Mouse (Mus musculus) ES-CJ7 (cell line): ENCODE data around the gene Prune1.

Source experiments
- DNase-seq: peaks from one replicate; pipeline ENCODE4 v3.0.0; 2011; ENCODE audit warnings: low read depth, low spot score

Prune1 gene

GRCm38 (mm10) chr3:95281216-95282126, at the start of gene Prune1, which contains the start of gene Mindy1:
Prune1 (minus strand) TSS chr3:95282076.
Mindy1 (plus strand) TSS chr3:95281345.
- DNase-seq = peak; percentile 98

- no peak for DNase-seq
Measured at GRCm38 (mm10) chr3:95331528-95331927, 49.7 kb upstream of the Prune1 start.

- DNase-seq = no peak
Measured at GRCm38 (mm10) chr3:95328803-95329404, 47.0 kb upstream of the Prune1 start.

- DNase-seq = no peak
Measured at GRCm38 (mm10) chr3:95324454-95325144, 42.7 kb upstream of the Prune1 start.

- no peak for DNase-seq
Measured at GRCm38 (mm10) chr3:95323429-95323828, 41.6 kb upstream of the Prune1 start.

- no peak for DNase-seq
Measured at GRCm38 (mm10) chr3:95319701-95320625, 38.1 kb upstream of the Prune1 start.

- no peak for DNase-seq
Measured at GRCm38 (mm10) chr3:95319110-95319509, 37.2 kb upstream of the Prune1 start.

GRCm38 (mm10) chr3:95318548-95318947, 36.7 kb upstream of the Prune1 start:
- peak; percentile 37 for DNase-seq

- peak; percentile 87 for DNase-seq
Measured at GRCm38 (mm10) chr3:95317414-95318080, 35.7 kb upstream of the Prune1 start.

- no peak for DNase-seq
Measured at GRCm38 (mm10) chr3:95315844-95316550, 34.1 kb upstream of the Prune1 start.

- peak; percentile 66 for DNase-seq
Measured at GRCm38 (mm10) chr3:95315094-95315843, 33.4 kb upstream of the Prune1 start.

- peak; percentile 49 for DNase-seq
Measured at GRCm38 (mm10) chr3:95314486-95315093, 32.7 kb upstream of the Prune1 start, which contains the start of gene Cers2. Cers2 (plus strand) TSS chr3:95314791.

GRCm38 (mm10) chr3:95314075-95314474, 32.2 kb upstream of the Prune1 start:
- DNase-seq = no peak

GRCm38 (mm10) chr3:95313476-95313875, 31.6 kb upstream of the Prune1 start:
- no peak for DNase-seq

- DNase-seq = no peak
Measured at GRCm38 (mm10) chr3:95312623-95313022, 30.7 kb upstream of the Prune1 start.

GRCm38 (mm10) chr3:95310968-95311882, 29.3 kb upstream of the Prune1 start:
- peak; percentile 82 for DNase-seq

- DNase-seq = no peak
Measured at GRCm38 (mm10) chr3:95310496-95310895, 28.6 kb upstream of the Prune1 start.

- DNase-seq = no peak
Measured at GRCm38 (mm10) chr3:95307100-95307499, 25.2 kb upstream of the Prune1 start, which contains the start of gene Anxa9. Anxa9 (minus strand) TSS chr3:95307176.
